Mouse (Mus musculus) pancreas, adult 10 weeks (tissue): ENCODE results near the gene Mup4. TPM values are rescaled to one million over a fixed set of nuclear protein-coding genes. Genes with fewer than 3 reads are reported as not detected.

Experiments used
- polyA plus RNA-seq: library from polyadenylated mRNA; stranded (reverse); fragments of 350-450 nt; fragmentation: Illumina TruSeq; extraction: RNeasy Lipid Tissue Mini Kit (QIAGEN cat#74804); gene quantifications from one replicate; pipeline ENCODE4 v1.2.3, GENCODE M21; 2015; ENCODE audit warnings: low read depth, low replicate concordance; ENCODE audit not compliant: insufficient read depth

The Mup4 gene
- polyA plus RNA-seq = not detected

DNA sequence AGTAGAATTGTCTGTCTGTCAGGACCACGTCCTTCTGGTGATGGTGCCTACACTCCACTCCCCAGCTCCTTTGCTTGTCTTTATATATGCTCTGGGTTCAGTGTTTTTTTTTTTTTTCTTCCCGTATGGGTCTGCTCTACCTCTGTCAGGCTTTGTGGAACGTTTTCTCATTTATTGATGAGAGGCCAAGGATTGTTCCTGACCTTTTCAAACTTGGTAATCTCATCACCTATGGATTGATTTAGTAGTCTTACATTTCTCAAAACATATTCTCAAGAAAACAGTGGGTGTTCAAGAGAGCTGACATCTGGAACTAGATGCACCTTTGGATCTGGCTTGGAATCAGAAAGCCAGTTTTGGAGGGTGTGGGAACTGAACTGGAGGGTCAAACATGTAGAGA is at the start of gene Mup4:
Mup4 (minus strand) TSS at position 101 of the 400 bp plus-strand sequence.

DNA sequence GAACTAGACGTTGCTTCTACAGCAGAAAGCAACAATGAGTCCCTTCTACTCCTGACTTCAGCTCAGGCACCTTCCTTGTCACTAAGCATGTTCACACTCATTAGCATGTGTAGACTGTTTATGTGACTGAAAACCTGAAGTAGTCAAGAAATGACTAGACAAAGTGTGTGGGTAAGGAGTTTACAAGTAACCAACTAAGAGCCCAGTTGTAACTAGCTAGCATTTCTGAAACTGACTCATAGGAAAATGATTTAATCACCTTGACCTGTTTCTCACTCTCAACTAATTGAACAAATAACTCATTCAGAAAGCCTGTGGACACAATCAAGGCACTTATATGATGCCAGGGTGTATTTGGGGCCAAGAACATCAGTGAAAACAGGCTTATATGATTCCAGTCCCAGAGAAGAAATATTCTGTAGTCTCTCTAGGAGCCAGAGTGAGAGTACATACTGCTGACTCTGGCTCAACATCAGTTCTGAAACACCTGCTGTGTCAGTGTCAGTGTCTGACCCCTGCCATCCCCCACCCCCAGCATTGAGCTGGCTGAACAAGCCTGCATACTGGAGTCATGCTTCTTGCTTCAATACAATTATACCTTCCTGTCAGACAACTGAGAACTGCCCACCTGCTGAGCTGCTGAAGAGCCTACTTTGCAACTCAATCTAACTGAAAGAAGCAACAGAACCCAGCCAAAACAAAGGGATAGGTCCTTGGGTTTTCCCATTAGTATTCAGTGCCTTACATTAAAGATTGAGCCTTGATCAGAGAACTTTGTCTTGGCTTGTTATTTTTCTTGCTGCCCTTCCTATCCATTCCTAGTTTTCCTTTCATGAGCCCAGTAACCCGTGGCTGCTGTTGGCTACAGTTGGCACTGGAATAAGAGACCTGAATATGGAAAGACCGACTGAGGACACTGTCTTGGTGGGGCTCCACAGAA is 3.2 kb upstream of the Mup4 start, which contains the start of gene Mup6:
Mup6 (plus strand) TSS at position 890 of the 940 bp plus-strand sequence.

DNA sequence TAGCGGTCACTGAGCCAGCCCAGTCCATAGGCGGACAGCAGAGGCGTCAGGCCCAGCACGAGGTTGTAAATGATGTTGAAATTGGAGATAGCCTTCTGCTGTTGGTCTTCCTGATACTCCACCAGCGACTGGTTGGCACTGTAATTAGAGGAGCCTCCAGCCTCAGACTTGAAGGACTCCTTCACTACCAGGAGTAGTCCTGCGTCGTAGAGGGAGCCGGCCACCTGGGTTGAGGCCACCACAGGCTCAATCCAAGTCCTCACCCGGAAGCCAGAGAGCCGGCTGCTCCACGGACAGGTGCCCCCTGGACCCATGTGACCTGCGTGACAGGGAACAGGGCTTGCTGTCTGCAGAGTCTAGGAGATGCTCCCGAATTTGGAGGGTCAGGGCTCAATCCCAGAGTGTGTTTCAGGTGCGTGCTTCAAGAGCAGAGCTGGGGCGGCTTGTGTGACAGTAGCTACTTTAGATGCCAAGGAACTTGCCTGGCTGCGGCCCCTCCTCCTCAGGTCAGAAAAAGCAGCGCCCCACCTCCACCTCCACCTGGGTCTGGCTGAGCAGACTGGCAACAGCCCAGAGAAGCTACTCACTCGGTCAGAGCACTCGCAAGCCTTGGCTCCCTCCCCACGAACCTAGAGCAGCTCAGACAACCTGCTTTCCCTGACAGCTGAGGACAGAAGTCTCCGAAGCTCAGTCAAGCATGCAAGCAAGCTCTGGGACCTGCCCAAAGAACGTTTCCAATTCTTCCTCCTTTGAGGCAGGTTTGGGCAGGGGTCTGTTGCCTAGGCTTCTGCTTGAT is 45.7 kb downstream of the Mup4 start, which contains the start of gene Slc46a2:
Slc46a2 (minus strand) TSS at position 449 of the 796 bp plus-strand sequence.

Other genes starting within 250 kb of the Mup4 start
- 3.5 TPM for gene Inip, start 159.1 kb downstream of the Mup4 start, polyA plus RNA-seq
- 3.2 TPM for gene Snx30, start 154.9 kb downstream of the Mup4 start, polyA plus RNA-seq
- not detected for gene Slc46a2, start 45.7 kb downstream of the Mup4 start, polyA plus RNA-seq
- not detected for gene Mup6, start 3.6 kb upstream of the Mup4 start, polyA plus RNA-seq
- gene Mup7, start 109.8 kb upstream of the Mup4 start, polyA plus RNA-seq = not detected
- not detected for gene Mup2, start 193.6 kb upstream of the Mup4 start, polyA plus RNA-seq